Mouse (Mus musculus) spleen, adult 2 months (tissue): Measurements from ENCODE around the gene Med9. TPM values are rescaled to one million over a fixed set of nuclear protein-coding genes. Genes with fewer than 3 reads are reported as not detected.

Experiments used
- DNase-seq, 2 experiments: peaks; one replicate each; pipeline versions ENCODE4 v3.0.0 to v3.0.0-alpha.2; 2012 to 2021; ENCODE audit warnings: low spot score in 2 of 2, low read depth in 1 of 2
- H3K27ac ChIP-seq: fragments of 200-500 bp; 2 replicates; pipeline ENCODE4 v1.5.1; 2012; ENCODE audit warnings: low read length, inconsistent platforms; ENCODE audit not compliant: insufficient read depth
- H3K27me3 ChIP-seq: fragments of 200-500 bp; 2 replicates; pipeline ENCODE4 v1.6.1; 2012; ENCODE audit warnings: mild to moderate bottlenecking, moderate library complexity, low read length, inconsistent platforms; ENCODE audit not compliant: control insufficient read depth, insufficient read depth
- H3K36me3 ChIP-seq: fragments of 200-500 bp; 2 replicates; pipeline ENCODE4 v1.6.1; 2012; ENCODE audit warnings: mild to moderate bottlenecking, low read length, inconsistent platforms; ENCODE audit not compliant: control insufficient read depth, insufficient read depth
- H3K4me1 ChIP-seq: fragments of 200-500 bp; 2 replicates; pipeline ENCODE4 v1.6.1; 2011; ENCODE audit warnings: inconsistent platforms; ENCODE audit not compliant: control insufficient read depth, insufficient read depth, insufficient read length
- H3K4me3 ChIP-seq: fragments of 200-500 bp; 2 replicates; pipeline ENCODE4 v1.5.1; 2011; ENCODE audit warnings: mild to moderate bottlenecking, inconsistent platforms; ENCODE audit not compliant: insufficient read depth, insufficient read length; ENCODE audit errors: extremely low read depth
- CTCF ChIP-seq: fragments of 200-500 bp; IDR thresholded peaks from 2 replicates; pipeline ENCODE4 v1.5.1; 2011; ENCODE audit warnings: mild to moderate bottlenecking, inconsistent platforms; ENCODE audit not compliant: insufficient read depth, insufficient read length, insufficient replicate concordance; ENCODE audit errors: extremely low read depth
- POLR2A ChIP-seq: fragments of 200-500 bp; IDR thresholded peaks from 2 replicates; pipeline ENCODE4 v1.6.1; 2011; ENCODE audit warnings: low read depth, low read length, inconsistent platforms
- WGBS: fragments of 180-500 bp; shearing (Covaris S2); methylation state at CpG from one replicate; pipeline ENCODE4 v1.1.7; 2018; 5-methylcytosine and 5-hydroxymethylcytosine counted together
- polyA plus RNA-seq: library from polyadenylated mRNA; depleted of rRNA; stranded (reverse); fragments of >200 nt; gene quantifications from 2 replicates; pipeline ENCODE4 v1.2.3, GENCODE M21; 2012; rRNA removed

The Med9 gene
- polyA plus RNA-seq, 1 experiment: 8.0 TPM

- no peaks in the 10 kb centered on the region for H3K27me3 ChIP-seq
- H3K36me3 ChIP-seq: no peaks in the 10 kb centered on the region
- H3K4me3 ChIP-seq: no peak overlapping the region
- DNase-seq: no peak
- TF ChIP-seq POLR2A (no peak), CTCF (no peak)
- no peaks in the 10 kb centered on the region for H3K4me1 ChIP-seq
- no peak overlapping the region for H3K27ac ChIP-seq
- WGBS: 87% methylated on average over 3 of the region's 3 CpGs
Observed at GRCm38 (mm10) chr11:60011516-60011915, 63.5 kb downstream of the Med9 start.

Other genes starting within 250 kb of the Med9 start
- gene Pld6, start 160.6 kb upstream of the Med9 start, polyA plus RNA-seq: 0.69 and 0.96 TPM in 2 replicates
- gene Flcn, start 138.2 kb upstream of the Med9 start, polyA plus RNA-seq: 43.1 and 48.4 TPM in 2 replicates
- gene Nt5m, start 108.8 kb upstream of the Med9 start, polyA plus RNA-seq: 16.2 and 16.7 TPM in 2 replicates
- gene Cops3, start 108.4 kb upstream of the Med9 start, polyA plus RNA-seq: 9.1 and 9.9 TPM in 2 replicates
- gene Rasd1, start 16.7 kb downstream of the Med9 start, polyA plus RNA-seq: 0.82 and 0.85 TPM in 2 replicates
- gene Pemt, start 98.3 kb downstream of the Med9 start, polyA plus RNA-seq: 1.9 and 2.5 TPM in 2 replicates
- 36.0 and 45.9 TPM in 2 replicates for gene Rai1, start 156.8 kb downstream of the Med9 start, polyA plus RNA-seq